ENCODE assay signal across 20 mouse cellular contexts in the genomic region with DNA sequence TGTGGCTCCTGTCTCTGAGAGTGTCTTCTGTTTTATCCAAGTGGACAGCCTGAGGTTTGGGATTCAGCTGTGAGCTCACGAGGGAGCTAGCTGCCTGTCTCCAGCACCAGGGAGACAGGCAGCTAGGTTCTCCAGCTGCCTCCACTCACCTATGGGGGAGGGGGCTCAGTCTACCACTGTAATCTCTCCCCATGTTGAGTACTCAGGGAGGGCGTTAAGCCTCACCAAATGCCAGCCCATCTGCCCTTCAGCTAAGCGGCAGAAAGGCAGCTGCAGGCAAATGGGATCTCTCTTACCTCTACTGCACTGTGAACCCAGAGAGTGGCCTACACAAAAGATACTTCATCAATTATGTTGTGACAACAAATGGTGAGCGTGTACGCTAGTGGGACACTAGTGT. TPM values are rescaled to one million over a fixed set of nuclear protein-coding genes. Genes with fewer than 3 reads are reported as not detected.
A peak's percentile ranks its signal among the peaks of the same experiment; 100 is the strongest.
DNase-seq lines count a peak whose midpoint lies in the region; ATAC-seq lines count a peak whose summit lies in the region.
"Had no signal": no experiment of that assay in that cellular context is flagged by ENCODE, and none has a peak within 500 bp of the region (broad histone marks: within the 10 kb centered on the region; RNA-seq: fewer than 3 reads in every experiment).

No protein-coding gene starts in this region.

- no peaks in the 10 kb centered on the region for H3K9me3 ChIP-seq in forebrain, embryonic 14.5 days (replicated peaks; ENCODE audit: control insufficient read depth, low read length)
- no peaks in the 10 kb centered on the region for H3K9me3 ChIP-seq in forebrain, embryonic 13.5 days (replicated peaks)
- H3K9me3 ChIP-seq in neural tube, embryonic 11.5 days (ENCODE audit: control insufficient read depth, low read length): no peaks in the 10 kb centered on the region
- no peaks in the 10 kb centered on the region for H3K9me3 ChIP-seq in neural tube, embryonic 15.5 days (replicated peaks)
- no peaks in the 10 kb centered on the region for H3K9me3 ChIP-seq in liver, embryonic 11.5 days (ENCODE audit: control insufficient read depth, low read length)
- H3K9me3 ChIP-seq: heart, embryonic 15.5 days; hindbrain, embryonic 15.5 days; liver, embryonic 13.5 days had no signal

- 0 out of 2 replicates have a peak, but pooled peaks have one; percentile 33 for ATAC-seq in forebrain, embryonic 14.5 days
- no peak for ATAC-seq in forebrain, embryonic 13.5 days
- peak; percentile 37; the same call in 1 of the 2 replicates for ATAC-seq in neural tube, embryonic 11.5 days (ENCODE audit: insufficient read depth, low FRiP score, low TSS enrichment)
- no peak for ATAC-seq in neural tube, embryonic 15.5 days (ENCODE audit: low FRiP score)
- ATAC-seq in liver, embryonic 11.5 days (replicated peaks; ENCODE audit: low FRiP score): no peak

- H3K27me3 ChIP-seq in forebrain, embryonic 14.5 days (replicated peaks; ENCODE audit: control insufficient read depth, insufficient read depth, low read length): no peaks in the 10 kb centered on the region
- no peaks in the 10 kb centered on the region for H3K27me3 ChIP-seq in forebrain, embryonic 13.5 days
- no peaks in the 10 kb centered on the region for H3K27me3 ChIP-seq in neural tube, embryonic 11.5 days (ENCODE audit: control insufficient read depth, insufficient read depth, low read length)
- H3K27me3 ChIP-seq in neural tube, embryonic 15.5 days (replicated peaks): no peaks in the 10 kb centered on the region
- H3K27me3 ChIP-seq in liver, embryonic 11.5 days (replicated peaks; ENCODE audit: control insufficient read depth, insufficient read depth, low read length): no peaks in the 10 kb centered on the region
- H3K27me3 ChIP-seq: heart, embryonic 15.5 days; hindbrain, embryonic 15.5 days; liver, embryonic 13.5 days had no signal

- H3K4me3 ChIP-seq in forebrain, embryonic 14.5 days (ENCODE audit: low read depth, low read length): no peak overlapping the region
- H3K4me3 ChIP-seq in forebrain, embryonic 13.5 days: no peak overlapping the region
- H3K4me3 ChIP-seq in neural tube, embryonic 11.5 days (ENCODE audit: low read depth, low read length): no peak overlapping the region
- H3K4me3 ChIP-seq in neural tube, embryonic 15.5 days (replicated peaks): no peak overlapping the region
- no peak overlapping the region for H3K4me3 ChIP-seq in liver, embryonic 11.5 days (ENCODE audit: low read depth, low read length)
- H3K4me3 ChIP-seq: heart, embryonic 15.5 days; hindbrain, embryonic 15.5 days; liver, embryonic 13.5 days had no signal

- 35% methylated on average over 5 of the region's 5 CpGs for WGBS in forebrain, embryonic 14.5 days
- 28% methylated on average over 5 of the region's 5 CpGs for WGBS in forebrain, embryonic 13.5 days
- 21% methylated on average over 5 of the region's 5 CpGs for WGBS in neural tube, embryonic 11.5 days
- 14% methylated on average over 5 of the region's 5 CpGs for WGBS in neural tube, embryonic 15.5 days
- 36% methylated on average over 5 of the region's 5 CpGs for WGBS in liver, embryonic 11.5 days

- H3K9ac ChIP-seq in forebrain, embryonic 14.5 days (ENCODE audit: low read length): no peak overlapping the region
- H3K9ac ChIP-seq in forebrain, embryonic 13.5 days: no peak overlapping the region
- no peak overlapping the region for H3K9ac ChIP-seq in neural tube, embryonic 11.5 days (ENCODE audit: low read length)
- H3K9ac ChIP-seq in neural tube, embryonic 15.5 days (replicated peaks): no peak overlapping the region
- H3K9ac ChIP-seq in liver, embryonic 11.5 days (ENCODE audit: low read depth, low read length): no peak overlapping the region
- H3K9ac ChIP-seq: heart, embryonic 15.5 days; hindbrain, embryonic 15.5 days; liver, embryonic 13.5 days had no signal

- no peaks in the 10 kb centered on the region for H3K36me3 ChIP-seq in forebrain, embryonic 14.5 days (ENCODE audit: control insufficient read depth, insufficient read depth, low read length)
- no peaks in the 10 kb centered on the region for H3K36me3 ChIP-seq in forebrain, embryonic 13.5 days (ENCODE audit: poor library complexity, severe bottlenecking)
- no peaks in the 10 kb centered on the region for H3K36me3 ChIP-seq in neural tube, embryonic 11.5 days (ENCODE audit: control insufficient read depth, insufficient read depth, low read length)
- H3K36me3 ChIP-seq in neural tube, embryonic 15.5 days: no peaks in the 10 kb centered on the region
- H3K36me3 ChIP-seq in liver, embryonic 11.5 days (ENCODE audit: control insufficient read depth, insufficient read depth, low read length): no peaks in the 10 kb centered on the region
- H3K36me3 ChIP-seq: heart, embryonic 15.5 days; hindbrain, embryonic 15.5 days; liver, embryonic 13.5 days had no signal

- H3K27ac ChIP-seq in forebrain, embryonic 14.5 days (ENCODE audit: low read depth, low read length): no peak overlapping the region
- no peak overlapping the region for H3K27ac ChIP-seq in forebrain, embryonic 13.5 days
- 0 out of 2 replicates have a peak overlapping the region, but pooled peaks have one; percentile 29 for H3K27ac ChIP-seq in neural tube, embryonic 11.5 days (ENCODE audit: low read depth, low read length)
- no peak overlapping the region for H3K27ac ChIP-seq in neural tube, embryonic 15.5 days (replicated peaks)
- no peak overlapping the region for H3K27ac ChIP-seq in liver, embryonic 11.5 days (ENCODE audit: low read depth, low read length)
- H3K27ac ChIP-seq: heart, embryonic 15.5 days; hindbrain, embryonic 15.5 days; liver, embryonic 13.5 days had no signal

- peak; percentile 41 for DNase-seq in forebrain, embryonic 14.5 days (ENCODE audit: low spot score)
- DNase-seq in neural tube, embryonic 11.5 days (ENCODE audit: low spot score): no peak
- DNase-seq in mesoderm, embryonic 11.5 days (ENCODE audit: low read depth, low spot score): peak; percentile 26
- DNase-seq in retina, postnatal 7 days (ENCODE audit: low read depth, low spot score): peak; percentile 77
- no peak for DNase-seq in liver, embryonic 11.5 days (ENCODE audit: low spot score)
- DNase-seq: adrenal gland, postnatal 14 days; B cell, adult 2 months; cerebellum, adult 9-10 months; gastrocnemius, postnatal 10 days; heart, adult 18-20 months; kidney, adult 11 months; kidney, postnatal 14 days; left cerebral cortex, postnatal 4 days; liver, embryonic 13.5 days; thymus, adult 18-20 months had no signal

- no peaks in the 10 kb centered on the region; the same call in 1 of the 2 replicates for H3K4me1 ChIP-seq in forebrain, embryonic 14.5 days (ENCODE audit: control insufficient read depth, insufficient read depth, low read length)
- H3K4me1 ChIP-seq in forebrain, embryonic 13.5 days: peaks cover 16% of the 10 kb centered on the region
- no peaks in the 10 kb centered on the region for H3K4me1 ChIP-seq in neural tube, embryonic 11.5 days (ENCODE audit: control insufficient read depth, insufficient read depth, low read length)
- H3K4me1 ChIP-seq in neural tube, embryonic 15.5 days: peaks cover 6% of the 10 kb centered on the region
- H3K4me1 ChIP-seq in liver, embryonic 11.5 days (replicated peaks; ENCODE audit: control insufficient read depth, insufficient read depth, low read length): no peaks in the 10 kb centered on the region
- H3K4me1 ChIP-seq: liver, embryonic 13.5 days had no signal

- H3K4me2 ChIP-seq in forebrain, embryonic 14.5 days (ENCODE audit: low read length): no peak overlapping the region
- no peak overlapping the region for H3K4me2 ChIP-seq in forebrain, embryonic 13.5 days
- no peak overlapping the region for H3K4me2 ChIP-seq in neural tube, embryonic 11.5 days (ENCODE audit: low read depth)
- no peak overlapping the region for H3K4me2 ChIP-seq in neural tube, embryonic 15.5 days
- no peak overlapping the region for H3K4me2 ChIP-seq in liver, embryonic 11.5 days
- H3K4me2 ChIP-seq: heart, embryonic 15.5 days; hindbrain, embryonic 15.5 days; liver, embryonic 13.5 days had no signal

RNA-seq across cellular contexts. Expression of gene Slc4a5, which starts 8.1 kb away (rescaled TPM):
- 0.63 and 0.78 TPM in 2 replicates for polyA plus RNA-seq in forebrain, embryonic 14.5 days (2014; fragmentation: Nextera tagmentation; extraction: Ambion mirVana)
- polyA plus RNA-seq in forebrain, embryonic 13.5 days (2015; fragmentation: Nextera tagmentation; extraction: Ambion mirVana): 0.34 and 0.62 TPM in 2 replicates
- 0.28 and 0.77 TPM in 2 replicates for polyA plus RNA-seq in neural tube, embryonic 11.5 days (2014; fragmentation: Nextera tagmentation; extraction: Ambion mirVana)
- polyA plus RNA-seq in neural tube, embryonic 15.5 days (2015; fragmentation: Nextera tagmentation; extraction: Ambion mirVana): 0.27 and 0.57 TPM in 2 replicates
- 0.23 and 0.41 TPM in 2 replicates for polyA plus RNA-seq in liver, embryonic 11.5 days (2014; fragmentation: Nextera tagmentation; extraction: Ambion mirVana)
- polyA plus RNA-seq: urinary bladder, adult 2 months had no signal

RNA-seq across cellular contexts. Expression of gene Dctn1, which starts 45.8 kb away (rescaled TPM):
- 101 and 133 TPM in 2 replicates for polyA plus RNA-seq in forebrain, embryonic 14.5 days (2014; fragmentation: Nextera tagmentation; extraction: Ambion mirVana)
- 108 and 113 TPM in 2 replicates for polyA plus RNA-seq in forebrain, embryonic 13.5 days (2015; fragmentation: Nextera tagmentation; extraction: Ambion mirVana)
- 114 and 125 TPM in 2 replicates for polyA plus RNA-seq in neural tube, embryonic 11.5 days (2014; fragmentation: Nextera tagmentation; extraction: Ambion mirVana)
- 149 and 153 TPM in 2 replicates for polyA plus RNA-seq in neural tube, embryonic 15.5 days (2015; fragmentation: Nextera tagmentation; extraction: Ambion mirVana)
- 56.3 and 63.4 TPM in 2 replicates for polyA plus RNA-seq in liver, embryonic 11.5 days (2014; fragmentation: Nextera tagmentation; extraction: Ambion mirVana)

RNA-seq across cellular contexts. Expression of gene 1700003E16Rik, which starts 55.3 kb away (rescaled TPM):
- 5.8 and 7.5 TPM in 2 replicates for polyA plus RNA-seq in forebrain, embryonic 14.5 days (2014; fragmentation: Nextera tagmentation; extraction: Ambion mirVana)
- 2.7 and 3.6 TPM in 2 replicates for polyA plus RNA-seq in forebrain, embryonic 13.5 days (2015; fragmentation: Nextera tagmentation; extraction: Ambion mirVana)
- polyA plus RNA-seq in neural tube, embryonic 11.5 days (2014; fragmentation: Nextera tagmentation; extraction: Ambion mirVana): 1.4 and 1.5 TPM in 2 replicates
- 7.9 and 8.2 TPM in 2 replicates for polyA plus RNA-seq in neural tube, embryonic 15.5 days (2015; fragmentation: Nextera tagmentation; extraction: Ambion mirVana)
- 0.08 and 0.12 TPM in 2 replicates for polyA plus RNA-seq in liver, embryonic 11.5 days (2014; fragmentation: Nextera tagmentation; extraction: Ambion mirVana)

RNA-seq across cellular contexts. Expression of gene Wdr54, which starts 55.3 kb away (rescaled TPM):
- polyA plus RNA-seq in forebrain, embryonic 14.5 days (2014; fragmentation: Nextera tagmentation; extraction: Ambion mirVana): 20.6 and 23.9 TPM in 2 replicates
- 17.5 and 18.4 TPM in 2 replicates for polyA plus RNA-seq in forebrain, embryonic 13.5 days (2015; fragmentation: Nextera tagmentation; extraction: Ambion mirVana)
- 12.2 and 14.5 TPM in 2 replicates for polyA plus RNA-seq in neural tube, embryonic 11.5 days (2014; fragmentation: Nextera tagmentation; extraction: Ambion mirVana)
- polyA plus RNA-seq in neural tube, embryonic 15.5 days (2015; fragmentation: Nextera tagmentation; extraction: Ambion mirVana): 14.7 and 18.6 TPM in 2 replicates
- 2.3 and 4.3 TPM in 2 replicates for polyA plus RNA-seq in liver, embryonic 11.5 days (2014; fragmentation: Nextera tagmentation; extraction: Ambion mirVana)

Comparison
In these comparisons a context has a peak if more than half of its experiments do, and no peak if none do; other contexts are left out.
1. ATAC-seq: peak in forebrain, embryonic 14.5 days (single experiment) and neural tube, embryonic 11.5 days (single experiment); none in forebrain, embryonic 13.5 days (single experiment), neural tube, embryonic 15.5 days (single experiment) and liver, embryonic 11.5 days (single experiment).
2. DNase-seq: peak in forebrain, embryonic 14.5 days (single experiment), mesoderm, embryonic 11.5 days (single experiment) and retina, postnatal 7 days (single experiment); none in neural tube, embryonic 11.5 days (single experiment) and liver, embryonic 11.5 days (single experiment).